Mouse (Mus musculus) urinary bladder, postnatal 0 days (tissue): Measurements from ENCODE around the gene Ghsr. TPM values are rescaled to one million over a fixed set of nuclear protein-coding genes. Genes with fewer than 3 reads are reported as not detected.

Source experiments
- polyA plus RNA-seq: library from polyadenylated mRNA; unstranded; fragments of >200 nt; fragmentation: Nextera tagmentation; extraction: Ambion mirVana; gene quantifications from 2 replicates; pipeline ENCODE4 v1.2.1, GENCODE M21; 2015

Gene Ghsr
- not detected in 2 replicates for polyA plus RNA-seq

GRCm38 (mm10) chr3:27371276-27371621, at the start of gene Ghsr:
Gene Ghsr, plus strand, starts transcription at chr3:27371351.

Other genes starting within 250 kb of the Ghsr start
- 7.1 and 11.5 TPM in 2 replicates for gene Ect2, start 217.5 kb upstream of the Ghsr start, polyA plus RNA-seq
- gene Nceh1, start 188.4 kb upstream of the Ghsr start, polyA plus RNA-seq = 6.2 and 6.4 TPM in 2 replicates
- 0.23 and 0.33 TPM in 2 replicates for gene Tnfsf10, start 54.3 kb upstream of the Ghsr start, polyA plus RNA-seq